Mouse (Mus musculus) bone marrow, adult 2 months (tissue): ENCODE data around the gene Bahd1.

Experiments used
- CTCF ChIP-seq: fragments of 200-500 bp; IDR thresholded peaks from 2 replicates; pipeline ENCODE4 v1.5.1; 2011; ENCODE audit warnings: low read length, control low read depth; ENCODE audit not compliant: control insufficient read depth, insufficient read depth
- POLR2A ChIP-seq: fragments of 200-500 bp; IDR thresholded peaks from 2 replicates; pipeline ENCODE4 v1.6.1; 2011; ENCODE audit warnings: low read depth, mild to moderate bottlenecking, control low read depth, low read length, borderline replicate concordance; ENCODE audit not compliant: control insufficient read depth

GRCm38 (mm10) chr2:118916436-118916835 lies 16.3 kb downstream of the Bahd1 start:
- TF ChIP-seq CTCF, result no peak
- TF ChIP-seq POLR2A, result no peak
